ENCODE assay signal across 8 mouse cellular contexts in the genomic region with DNA sequence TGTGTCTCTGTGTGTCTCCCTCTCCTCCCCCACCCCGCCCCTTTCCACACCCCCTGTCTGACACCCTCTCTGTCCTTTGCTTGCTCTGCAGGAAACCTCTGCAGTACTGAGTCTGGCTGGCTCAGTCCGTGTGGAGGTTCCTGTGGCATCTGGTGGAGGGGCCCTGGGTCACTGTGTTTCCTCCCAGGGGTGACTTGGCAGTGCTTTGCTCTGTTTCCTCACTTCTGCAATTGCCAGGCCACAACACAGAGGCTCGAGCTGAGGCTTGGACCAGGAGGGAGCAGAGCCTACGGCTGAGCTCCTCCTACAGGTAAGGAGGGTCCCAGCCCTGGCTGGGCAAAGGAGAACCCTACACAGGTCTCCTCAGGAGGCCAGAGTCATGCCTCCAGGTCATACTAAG. TPM values are rescaled to one million over a fixed set of nuclear protein-coding genes. Genes with fewer than 3 reads are reported as not detected.
DNase-seq lines count a peak whose midpoint lies in the region; ATAC-seq and TF ChIP-seq lines count a peak whose summit lies in the region.

A gene (plus strand): TSS at position 103 of the 400 bp plus-strand sequence.

- peak within 1 kb of the TSS; percentile 83 for H3K4me3 ChIP-seq in bone marrow macrophage, adult 2 months (ENCODE audit: insufficient read depth, low read length)
- H3K4me3 ChIP-seq in forebrain, postnatal 0 days (ENCODE audit: low read depth, low read length): no peak within 1 kb of the TSS

- peak within 1 kb of the TSS; percentile 90 for H3K27ac ChIP-seq in bone marrow macrophage, adult 2 months (ENCODE audit: insufficient read depth, low read depth, low read length)
- H3K27ac ChIP-seq in forebrain, postnatal 0 days (ENCODE audit: low read depth, low read length): no peak within 1 kb of the TSS

- intact Hi-C loops in heart, postnatal 10 days (cut with DNase I): loop anchor here (5.0 kb wide), 1 partner anchor 53 kb away; no protein-coding TSS in a partner anchor

- DNase-seq in layer of hippocampus, adult 11-12 months (ENCODE audit: low spot score): peak; percentile 46
- DNase-seq in layer of hippocampus, adult 8-10 months (ENCODE audit: low spot score in 2 of 2): no peak
- DNase-seq in heart, postnatal 10 days: peak; percentile 38 to 39
- peak; percentile 65 for DNase-seq in lung, postnatal 10 days
- no peak for DNase-seq in cerebellum, adult 9-11 months
- no peak for DNase-seq in forebrain, postnatal 0 days
- no peak for DNase-seq in layer of hippocampus, postnatal 36 days

- no peaks in the 10 kb centered on the region for H3K27me3 ChIP-seq in forebrain, postnatal 0 days (ENCODE audit: insufficient read depth, low read length)

- no peak for ATAC-seq in forebrain, postnatal 0 days

- H3K4me2 ChIP-seq in forebrain, postnatal 0 days (ENCODE audit: low read depth): no peak within 1 kb of the TSS

- no peak within 1 kb of the TSS for H3K9ac ChIP-seq in forebrain, postnatal 0 days

- peaks cover 38% of the 10 kb centered on the region for H3K4me1 ChIP-seq in bone marrow macrophage, adult 2 months (ENCODE audit: control insufficient read depth, insufficient read depth, low read length)
- no peaks in the 10 kb centered on the region for H3K4me1 ChIP-seq in forebrain, postnatal 0 days (ENCODE audit: insufficient read depth)

- 51% methylated on average over 4 of the region's 4 CpGs for WGBS in forebrain, postnatal 0 days

- 0 out of 2 replicates have a peak, but pooled peaks have one; percentile 44 for TF ChIP-seq POLR2A in bone marrow macrophage, adult 2 months (IDR thresholded peaks at IDR 0.05; ENCODE audit: borderline replicate concordance, low read depth, low read length)

- no peaks in the 10 kb centered on the region for H3K9me3 ChIP-seq in forebrain, postnatal 0 days (ENCODE audit: low read length)

- no peak for TF ChIP-seq CTCF in bone marrow macrophage, adult 2 months (IDR thresholded peaks at IDR 0.05; ENCODE audit: low read depth, low read length)
- TF ChIP-seq CTCF in forebrain, postnatal 0 days (IDR thresholded peaks at IDR 0.05; ENCODE audit: low read depth): no peak

- no peaks in the 10 kb centered on the region for H3K36me3 ChIP-seq in forebrain, postnatal 0 days (ENCODE audit: insufficient read depth)

RNA-seq across cellular contexts. Expression of the gene that starts here (rescaled TPM):
- 1 to 10 TPM; 1.1 to 3.8 (median 2.5) TPM for total RNA-seq in layer of hippocampus, adult 8-10 months (2022)
- 81.4 and 91.0 TPM in 2 replicates for polyA plus RNA-seq in bone marrow macrophage, adult 2 months (2012; ENCODE audit: insufficient read depth, insufficient read length, missing spikeins)
- total RNA-seq in heart, postnatal 10 days (2021): 1 to 10 TPM; 1.1 to 1.7 TPM
- total RNA-seq in forebrain, postnatal 0 days (2014; rRNA removed): 0.38 TPM in 2 replicates
- polyA plus RNA-seq in forebrain, postnatal 0 days (2015; fragmentation: Nextera tagmentation; extraction: Ambion mirVana): 0.23 and 0.38 TPM in 2 replicates
- total RNA-seq in layer of hippocampus, postnatal 36 days (2021): 1 to 10 TPM; 1.2 TPM

Comparison
In these comparisons a context has a peak if more than half of its experiments do, and no peak if none do; other contexts are left out.
1. RNA of the gene that starts here (polyA plus RNA-seq): 81.4 to 91.0 TPM in bone marrow macrophage, adult 2 months; 0.23 to 0.38 TPM in forebrain, postnatal 0 days; every median in the first group is over 10 times any median in the second.
2. DNase-seq: peak in layer of hippocampus, adult 11-12 months (single experiment), heart, postnatal 10 days (2 of 2) and lung, postnatal 10 days (single experiment); none in layer of hippocampus, adult 8-10 months (0 of 2), cerebellum, adult 9-11 months (single experiment), forebrain, postnatal 0 days (single experiment) and layer of hippocampus, postnatal 36 days (0 of 2).